Mouse (Mus musculus) heart, adult 2 months (tissue): ENCODE measurements at regions not wholly inside any gene's neighbourhood (a gene's known extent, or its start where the extent isn't known, plus 50 kb on each side); places are given as distances from the start of the nearest gene placed in this dataset.

Source experiments
- DNase-seq, 2 experiments: peaks; one replicate each; pipeline ENCODE4 v3.0.0; 2021
- H3K27ac ChIP-seq: fragments of 200-600 bp; 2 replicates; pipeline ENCODE4 v1.8.1; 2022
- H3K27me3 ChIP-seq: fragments of 200-500 bp; 2 replicates; pipeline ENCODE4 v1.6.1; 2012; ENCODE audit warnings: mild to moderate bottlenecking, low read length, inconsistent platforms, mixed read lengths; ENCODE audit not compliant: control insufficient read depth, insufficient read depth
- H3K36me3 ChIP-seq: fragments of 200-500 bp; 2 replicates; pipeline ENCODE4 v1.6.1; 2012; ENCODE audit warnings: low read length, inconsistent platforms; ENCODE audit not compliant: control insufficient read depth, insufficient read depth
- H3K4me1 ChIP-seq: fragments of 200-500 bp; 2 replicates; pipeline ENCODE4 v1.6.1; 2011; ENCODE audit warnings: low read length; ENCODE audit not compliant: control insufficient read depth, insufficient read depth
- H3K4me3 ChIP-seq: fragments of 200-600 bp; 2 replicates; pipeline ENCODE4 v1.8.1; 2022
- H3K79me2 ChIP-seq: fragments of 200-500 bp; replicated peaks from 2 replicates; pipeline ENCODE4 v1.6.1; 2012; ENCODE audit warnings: mild to moderate bottlenecking, inconsistent platforms, low read length, moderate library complexity, mixed read lengths; ENCODE audit not compliant: control insufficient read depth, insufficient read depth
- H3K9ac ChIP-seq: fragments of 200-500 bp; 2 replicates; pipeline ENCODE4 v1.6.1; 2012; ENCODE audit warnings: low read depth, mild to moderate bottlenecking, control low read depth, inconsistent platforms, low read length, mixed read lengths
- CTCF ChIP-seq: fragments of 200-600 bp; IDR thresholded peaks from 2 replicates; pipeline ENCODE4 v1.8.1; 2022; ENCODE audit warnings: antibody characterized with exemption, mild to moderate bottlenecking, moderate library complexity
- EP300 ChIP-seq: fragments of 200-500 bp; IDR thresholded peaks from 2 replicates; pipeline ENCODE4 v1.6.1; 2011; ENCODE audit warnings: low read depth, low read length, control low read depth; ENCODE audit not compliant: insufficient read depth
- POLR2A ChIP-seq: fragments of 200-500 bp; IDR thresholded peaks from 2 replicates; pipeline ENCODE4 v1.6.1; 2011; ENCODE audit warnings: mild to moderate bottlenecking, low read depth, low read length, control low read depth; ENCODE audit not compliant: insufficient read depth
- WGBS: fragments of 180-500 bp; shearing (Covaris S2); methylation state at CpG from one replicate; pipeline ENCODE4 v1.1.7; 2018; 5-methylcytosine and 5-hydroxymethylcytosine counted together
- intact Hi-C: fragments of 180-260 bp; cut with DNase I; formaldehyde crosslinking; loops from one replicate; pipeline ENCODE4 v1.15.1; 2025

GRCm38 (mm10) chr10:67637339-67637738, 88.6 kb upstream of the Ado start:
- WGBS = 70% methylated on average over 5 of the region's 5 CpGs
- Histone ChIP-seq H3K79me2 (no peaks in the 10 kb centered on the region), H3K36me3 (no peaks in the 10 kb centered on the region), H3K27me3 (no peaks in the 10 kb centered on the region), H3K9ac (no peak overlapping the region), H3K27ac (no peak overlapping the region), H3K4me3 (no peak overlapping the region), H3K4me1 (no peaks in the 10 kb centered on the region)
- no peak for TF ChIP-seq POLR2A
- no peak for TF ChIP-seq EP300
- TF ChIP-seq CTCF = peak; percentile 21; the same call in 1 of the 2 replicates
- DNase-seq = no peak
- intact Hi-C loops = no loop called here

- intact Hi-C loops = no loop called here
- H3K27ac ChIP-seq = no peak overlapping the region
- TF ChIP-seq CTCF (no peak), EP300 (no peak), POLR2A (no peak)
- WGBS = 7% methylated on average over 13 of the region's 13 CpGs
- no peaks in the 10 kb centered on the region for H3K4me1 ChIP-seq
- no peaks in the 10 kb centered on the region for H3K79me2 ChIP-seq
- H3K9ac ChIP-seq = no peak overlapping the region
- peak in 1 of 2 experiments; percentile 48 for DNase-seq
- no peaks in the 10 kb centered on the region for H3K36me3 ChIP-seq
- H3K4me3 ChIP-seq = no peak overlapping the region
- no peaks in the 10 kb centered on the region for H3K27me3 ChIP-seq
These were observed 87.8 kb upstream of the Ado start for GRCm38 (mm10) chr10:67636569-67636968.

DNA sequence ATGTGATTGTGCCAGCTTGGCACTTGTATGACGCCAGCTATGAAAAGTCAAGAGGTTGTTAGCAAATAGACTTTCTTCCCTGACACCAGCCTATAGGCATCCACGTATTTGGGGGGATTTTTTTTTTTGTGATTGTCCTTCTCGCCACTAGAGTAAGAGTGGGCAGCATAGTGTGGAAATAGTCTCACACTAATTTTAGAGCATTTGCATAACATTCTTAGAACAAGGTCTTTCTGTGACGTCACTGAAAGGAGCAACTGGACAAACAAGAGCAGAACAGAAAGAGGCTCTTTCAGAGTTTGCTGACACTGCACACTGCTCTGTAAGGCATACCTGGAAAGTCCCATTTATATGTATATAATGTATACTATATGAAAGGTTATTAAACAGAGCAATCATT, 86.0 kb upstream of the Ado start:
- no peak overlapping the region for H3K4me3 ChIP-seq
- H3K79me2 ChIP-seq = no peaks in the 10 kb centered on the region
- H3K27ac ChIP-seq = no peak overlapping the region
- TF ChIP-seq POLR2A (no peak), CTCF (no peak), EP300 (no peak)
- H3K9ac ChIP-seq = no peak overlapping the region
- no peak for DNase-seq
- WGBS = 68% methylated on average over 4 of the region's 4 CpGs
- H3K4me1 ChIP-seq = no peaks in the 10 kb centered on the region
- no peaks in the 10 kb centered on the region for H3K36me3 ChIP-seq
- no peaks in the 10 kb centered on the region for H3K27me3 ChIP-seq
- intact Hi-C loops = no loop called here

DNA sequence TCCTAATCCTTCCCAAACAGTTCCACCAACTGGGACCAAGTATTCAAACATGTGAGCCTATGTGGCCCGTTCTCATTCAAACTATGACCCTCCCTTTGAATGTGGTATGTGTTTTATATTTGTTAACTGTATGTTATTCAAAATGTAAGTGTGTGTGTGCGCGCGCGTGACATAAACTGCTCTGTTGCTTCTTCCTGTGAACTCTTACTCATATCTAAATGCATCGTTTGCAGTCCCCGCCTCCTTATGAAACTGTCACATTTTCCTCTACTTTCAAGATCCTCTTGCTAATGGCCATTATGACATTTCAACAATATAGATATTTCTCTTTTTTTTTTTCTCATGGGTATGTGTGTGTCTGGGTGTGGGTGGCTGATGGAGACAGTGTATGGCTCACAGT, 84.3 kb upstream of the Ado start:
- no peaks in the 10 kb centered on the region for H3K36me3 ChIP-seq
- DNase-seq = no peak
- no peaks in the 10 kb centered on the region for H3K4me1 ChIP-seq
- intact Hi-C loops = no loop called here
- no peak overlapping the region for H3K9ac ChIP-seq
- TF ChIP-seq CTCF (no peak), EP300 (no peak), POLR2A (no peak)
- WGBS = 92% methylated on average over 7 of the region's 7 CpGs
- no peaks in the 10 kb centered on the region for H3K27me3 ChIP-seq
- no peaks in the 10 kb centered on the region for H3K79me2 ChIP-seq
- H3K27ac ChIP-seq = no peak overlapping the region
- H3K4me3 ChIP-seq = no peak overlapping the region

DNA sequence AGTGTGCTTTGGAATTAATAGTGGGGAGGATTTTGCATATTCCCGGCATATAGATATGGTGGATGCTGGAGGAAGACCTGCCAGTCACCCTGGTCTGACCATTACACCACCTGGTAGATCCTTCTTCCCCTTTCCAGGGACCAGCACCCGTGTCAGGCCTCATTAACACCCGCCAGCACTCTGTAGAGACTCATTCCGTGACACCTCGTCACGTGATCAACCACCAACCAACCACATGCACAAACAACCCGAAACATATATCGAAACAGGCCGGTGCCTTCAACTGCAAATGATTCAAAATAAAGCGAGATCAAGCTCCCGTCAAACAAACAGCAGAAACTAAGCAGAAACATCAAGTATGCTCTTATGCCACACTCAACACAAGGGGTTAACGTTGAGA, 74.6 kb upstream of the Ado start:
- 87% methylated on average over 12 of the region's 12 CpGs for WGBS
- H3K36me3 ChIP-seq = no peaks in the 10 kb centered on the region
- H3K4me1 ChIP-seq = no peaks in the 10 kb centered on the region
- H3K79me2 ChIP-seq = no peaks in the 10 kb centered on the region
- H3K27ac ChIP-seq = no peak overlapping the region
- H3K9ac ChIP-seq = no peak overlapping the region
- no peak overlapping the region for H3K4me3 ChIP-seq
- TF ChIP-seq EP300 = no peak
- no peak for TF ChIP-seq POLR2A
- no peak for TF ChIP-seq CTCF
- no peak for DNase-seq
- no peaks in the 10 kb centered on the region; the same call in 1 of the 2 replicates for H3K27me3 ChIP-seq
- intact Hi-C loops = no loop called here

DNA sequence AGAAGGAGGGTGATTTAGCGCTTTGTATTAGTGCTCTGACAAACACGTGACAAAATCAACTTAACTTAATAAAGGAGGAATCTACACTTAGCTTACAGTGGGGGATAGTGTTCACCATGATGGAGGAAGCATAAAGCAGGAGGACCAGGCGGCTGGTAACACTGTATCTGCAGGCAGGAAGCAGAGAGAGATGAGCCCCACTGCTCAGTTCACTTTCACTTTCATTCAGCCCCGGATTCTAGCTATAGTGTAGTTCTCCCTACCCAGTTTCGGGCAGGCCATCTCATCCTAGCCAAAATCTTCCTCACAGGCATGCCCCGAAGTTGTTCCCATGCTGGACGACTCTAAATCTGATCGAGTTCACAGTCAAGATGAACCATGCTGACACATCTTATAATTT, 71.3 kb upstream of the Ado start:
- Histone ChIP-seq H3K36me3 (no peaks in the 10 kb centered on the region), H3K79me2 (no peaks in the 10 kb centered on the region), H3K4me1 (no peaks in the 10 kb centered on the region), H3K4me3 (no peak overlapping the region), H3K9ac (no peak overlapping the region), H3K27me3 (no peaks in the 10 kb centered on the region; the same call in 1 of the 2 replicates), H3K27ac (no peak overlapping the region)
- no peak for TF ChIP-seq POLR2A
- intact Hi-C loops = no loop called here
- WGBS = 78% methylated on average over 8 of the region's 8 CpGs
- DNase-seq = no peak

GRCm38 (mm10) chr10:67618112-67618511, 69.4 kb upstream of the Ado start:
- intact Hi-C loops = no loop called here
- WGBS = 79% methylated on average over 5 of the region's 5 CpGs

More at GRCm38 (mm10) chr10:67618112-67618511, 69.4 kb upstream of the Ado start:
- no peaks in the 10 kb centered on the region for H3K4me1 ChIP-seq
- DNase-seq = no peak
- no peaks in the 10 kb centered on the region for H3K79me2 ChIP-seq
- TF ChIP-seq EP300 (no peak), POLR2A (no peak), CTCF (no peak)
- no peak overlapping the region for H3K9ac ChIP-seq
- no peaks in the 10 kb centered on the region; the same call in 1 of the 2 replicates for H3K27me3 ChIP-seq
- no peaks in the 10 kb centered on the region for H3K36me3 ChIP-seq
- no peak overlapping the region for H3K4me3 ChIP-seq
- H3K27ac ChIP-seq = no peak overlapping the region
